Mouse (Mus musculus): ENCODE data around the gene Rbm12.

GRCm38 (mm10) chr2:156089799-156090198 lies 22.0 kb downstream of the Rbm12 start:
- no peak for TF ChIP-seq CTCF (IDR thresholded peaks at IDR 0.05; ENCODE audit: low read depth)
- no peak for TF ChIP-seq EP300 (IDR thresholded peaks at IDR 0.05; ENCODE audit: low read depth)
